Mouse (Mus musculus): Measurements from ENCODE around the gene Cryba4. TPM values are rescaled to one million over a fixed set of nuclear protein-coding genes. Genes with fewer than 3 reads are reported as not detected.

The Cryba4 gene
- total and polyA plus RNA-seq, 3 experiments, result not detected

GRCm38 (mm10) chr5:112300721-112301308 lies 48.5 kb upstream of the Cryba4 start:
- dilution Hi-C loops (cut with MboI; ENCODE audit: extremely low pct_ligation_motif_present, extremely low pct_unique_long_range_greater_than_20kb, low sequenced_read_pairs), result no loop called here
- in situ Hi-C loops (cut with MboI; ENCODE audit: low pct_ligation_motif_present, low pct_unique_long_range_greater_than_20kb, low sequenced_read_pairs), result no loop called here
- H3K27me3 ChIP-seq (replicated peaks), result no peaks in the 10 kb centered on the region
- H3K9ac ChIP-seq (ENCODE audit: insufficient read depth, low read depth), result no peak overlapping the region
- no peak overlapping the region for H3K4me3 ChIP-seq (replicated peaks in 1 of 3; ENCODE audit: low read depth in 2 of 3, low read length in 2 of 3, poor library complexity in 1 of 3)
- TF ChIP-seq UBTF (IDR thresholded peaks at IDR 0.05; ENCODE audit: low read depth, low read length), result no peak
- no peak for TF ChIP-seq RAD21 (IDR thresholded peaks at IDR 0.05; ENCODE audit: low read depth, low read length)
- no peak for TF ChIP-seq BHLHE40 (IDR thresholded peaks at IDR 0.05; ENCODE audit: low read depth, low read length)
- no peak for TF ChIP-seq MXI1 (IDR thresholded peaks at IDR 0.05; ENCODE audit: low read depth, low read length)
- peak; percentile 97 for TF ChIP-seq ZKSCAN1 (IDR thresholded peaks at IDR 0.05; ENCODE audit: borderline replicate concordance, low read depth, low read length)
- TF ChIP-seq SMC3 (IDR thresholded peaks at IDR 0.05; ENCODE audit: low read depth, low read length), result no peak
- no peak overlapping the region for H3K27ac ChIP-seq (ENCODE audit: insufficient read depth, low read depth)
- no peaks in the 10 kb centered on the region for H3K9me3 ChIP-seq (replicated peaks; ENCODE audit: low read length)
- H3K79me2 ChIP-seq (replicated peaks; ENCODE audit: control insufficient read depth, extremely low read depth, insufficient read depth, poor library complexity, severe bottlenecking), result no peaks in the 10 kb centered on the region
- no peak overlapping the region for H3K4me2 ChIP-seq (ENCODE audit: insufficient read depth, low read depth, poor library complexity, severe bottlenecking)
- H3K36me3 ChIP-seq (replicated peaks in 1 of 2; ENCODE audit: control insufficient read depth in 1 of 2, insufficient read depth in 1 of 2, low read length in 1 of 2), result peaks cover 0 to 44% of the 10 kb centered on the region in 2 experiments
- DNase-seq (ENCODE audit: extremely low read depth), result no peak
- peaks cover 0 to 19% of the 10 kb centered on the region in 2 experiments; a peak in 3 of 4 replicates for H3K4me1 ChIP-seq (ENCODE audit: control insufficient read depth in 1 of 2, insufficient read depth in 2 of 2)

DNA sequence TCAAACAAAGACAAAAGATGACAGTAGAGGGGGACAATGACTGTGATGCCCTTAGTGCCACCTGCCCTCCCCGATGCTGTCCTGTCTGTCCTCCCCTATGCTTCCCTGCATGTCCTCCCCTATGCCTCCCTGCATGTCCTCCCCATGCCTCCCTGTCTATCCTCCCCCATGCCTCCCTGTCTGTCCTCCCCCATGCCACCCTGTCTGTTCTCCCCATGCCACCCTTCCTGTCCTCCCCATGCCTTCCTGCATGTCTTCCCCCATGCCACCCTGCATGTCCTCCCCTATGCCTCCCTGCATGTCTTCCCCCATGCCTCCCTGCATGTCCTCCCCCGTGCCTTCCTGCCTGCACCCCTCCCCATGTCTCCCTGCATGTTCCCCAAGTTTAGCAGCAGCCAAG lies 47.8 kb upstream of the Cryba4 start:
- in situ Hi-C loops (cut with MboI; ENCODE audit: low pct_ligation_motif_present, low pct_unique_long_range_greater_than_20kb, low sequenced_read_pairs), result no loop called here
- dilution Hi-C loops (cut with MboI; ENCODE audit: extremely low pct_ligation_motif_present, extremely low pct_unique_long_range_greater_than_20kb, low sequenced_read_pairs), result no loop called here
- peaks cover 0 to 19% of the 10 kb centered on the region in 2 experiments; a peak in 3 of 4 replicates for H3K4me1 ChIP-seq (ENCODE audit: control insufficient read depth in 1 of 2, insufficient read depth in 2 of 2)

DNA sequence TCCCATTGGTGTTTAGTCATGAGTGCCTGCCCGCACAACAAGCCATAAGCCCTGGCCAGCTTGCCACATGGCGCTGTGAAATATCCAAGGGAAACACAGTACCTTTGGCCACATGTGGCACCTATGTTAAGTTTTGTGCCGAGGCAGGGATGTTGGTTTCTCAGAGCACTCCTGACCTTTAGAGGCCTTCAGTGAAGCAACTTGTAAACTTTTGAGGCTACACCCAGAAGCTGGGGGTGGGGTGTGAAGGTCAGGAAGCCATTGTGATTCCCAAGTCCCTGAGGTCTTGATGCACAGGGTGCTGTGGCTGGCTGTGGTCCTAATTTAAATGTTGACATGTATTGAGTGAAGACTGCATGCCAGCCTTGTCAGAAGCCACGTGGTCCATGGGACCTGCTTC lies 47.1 kb upstream of the Cryba4 start:
- dilution Hi-C loops (cut with MboI; ENCODE audit: extremely low pct_ligation_motif_present, extremely low pct_unique_long_range_greater_than_20kb, low sequenced_read_pairs) (no loop called here), in situ Hi-C loops (cut with MboI; ENCODE audit: low pct_ligation_motif_present, low pct_unique_long_range_greater_than_20kb, low sequenced_read_pairs) (no loop called here)
- Histone ChIP-seq H3K4me2 (ENCODE audit: insufficient read depth, low read depth, poor library complexity, severe bottlenecking) (no peak overlapping the region), H3K27me3 (replicated peaks) (no peaks in the 10 kb centered on the region), H3K27ac (ENCODE audit: insufficient read depth, low read depth) (no peak overlapping the region), H3K4me1 (ENCODE audit: control insufficient read depth in 1 of 2, insufficient read depth in 2 of 2) (peaks cover 0 to 19% of the 10 kb centered on the region in 2 experiments; a peak in 3 of 4 replicates), H3K36me3 (replicated peaks in 1 of 2; ENCODE audit: control insufficient read depth in 1 of 2, insufficient read depth in 1 of 2, low read length in 1 of 2) (peaks cover 0 to 32% of the 10 kb centered on the region in 2 experiments), H3K79me2 (replicated peaks; ENCODE audit: control insufficient read depth, extremely low read depth, insufficient read depth, poor library complexity, severe bottlenecking) (no peaks in the 10 kb centered on the region), H3K9ac (ENCODE audit: insufficient read depth, low read depth) (no peak overlapping the region), H3K4me3 (replicated peaks in 1 of 3; ENCODE audit: low read depth in 2 of 3, low read length in 2 of 3, poor library complexity in 1 of 3) (no peak overlapping the region), H3K9me3 (replicated peaks; ENCODE audit: low read length) (no peaks in the 10 kb centered on the region)
- TF ChIP-seq MYC (IDR thresholded peaks at IDR 0.05; ENCODE audit: low read depth, low read length) (no peak), ETS1 (conservative IDR thresholded peaks at IDR 0.05; ENCODE audit: low read depth, low read length) (no peak), JUND (conservative IDR thresholded peaks at IDR 0.05; ENCODE audit: low read depth, low read length) (no peak), MXI1 (IDR thresholded peaks at IDR 0.05; ENCODE audit: low read depth, low read length) (no peak), GABPA (IDR thresholded peaks at IDR 0.05; ENCODE audit: insufficient replicate concordance, low read depth, low read length) (no peak), RAD21 (IDR thresholded peaks at IDR 0.05; ENCODE audit: low read depth, low read length) (no peak), NELFE (IDR thresholded peaks at IDR 0.05; ENCODE audit: low read depth, low read length) (no peak)
- no peak for DNase-seq (ENCODE audit: extremely low read depth)

More for the DNA sequence above, 47.8 kb upstream of the Cryba4 start:
- no peaks in the 10 kb centered on the region for H3K9me3 ChIP-seq (replicated peaks; ENCODE audit: low read length)
- no peak overlapping the region for H3K4me3 ChIP-seq (replicated peaks in 1 of 3; ENCODE audit: low read depth in 2 of 3, low read length in 2 of 3, poor library complexity in 1 of 3)
- no peak for TF ChIP-seq MAX (IDR thresholded peaks at IDR 0.05; ENCODE audit: low read length)
- TF ChIP-seq JUND (conservative IDR thresholded peaks at IDR 0.05; ENCODE audit: low read depth, low read length), result no peak
- TF ChIP-seq SMC3 (IDR thresholded peaks at IDR 0.05; ENCODE audit: low read depth, low read length), result no peak
- TF ChIP-seq GABPA (IDR thresholded peaks at IDR 0.05; ENCODE audit: insufficient replicate concordance, low read depth, low read length), result no peak
- TF ChIP-seq MEF2A (IDR thresholded peaks at IDR 0.05; ENCODE audit: borderline replicate concordance, low read depth, low read length), result no peak
- no peak for TF ChIP-seq PAX5 (IDR thresholded peaks at IDR 0.05; ENCODE audit: low read length)
- no peak for TF ChIP-seq E2F4 (IDR thresholded peaks at IDR 0.05; ENCODE audit: insufficient replicate concordance, low read depth, low read length)
- TF ChIP-seq UBTF (IDR thresholded peaks at IDR 0.05; ENCODE audit: low read depth, low read length), result no peak
- H3K27ac ChIP-seq (ENCODE audit: insufficient read depth, low read depth), result no peak overlapping the region
- no peak overlapping the region for H3K9ac ChIP-seq (ENCODE audit: insufficient read depth, low read depth)
- no peak for DNase-seq (ENCODE audit: extremely low read depth)
- no peak overlapping the region for H3K4me2 ChIP-seq (ENCODE audit: insufficient read depth, low read depth, poor library complexity, severe bottlenecking)
- no peaks in the 10 kb centered on the region for H3K27me3 ChIP-seq (replicated peaks)
- no peaks in the 10 kb centered on the region for H3K79me2 ChIP-seq (replicated peaks; ENCODE audit: control insufficient read depth, extremely low read depth, insufficient read depth, poor library complexity, severe bottlenecking)
- peaks cover 0 to 39% of the 10 kb centered on the region in 2 experiments for H3K36me3 ChIP-seq (replicated peaks in 1 of 2; ENCODE audit: control insufficient read depth in 1 of 2, insufficient read depth in 1 of 2, low read length in 1 of 2)
